Mouse (Mus musculus) ES-CJ7 (cell line): Measurements from ENCODE around the gene Fnip1.
"Not testable (repeated sequence)": the region's sequence is repeated elsewhere in the genome, so short reads cannot be mapped to it uniquely, and the experiment has no call there.

Experiments
- DNase-seq: peaks from one replicate; pipeline ENCODE4 v3.0.0; 2011; ENCODE audit warnings: low read depth, low spot score

The Fnip1 gene

GRCm38 (mm10) chr11:54437823-54438337 lies at the start of gene Fnip1:
Gene Fnip1, plus strand, starts transcription at chr11:54438199.
- peak; percentile 89 for DNase-seq

DNA sequence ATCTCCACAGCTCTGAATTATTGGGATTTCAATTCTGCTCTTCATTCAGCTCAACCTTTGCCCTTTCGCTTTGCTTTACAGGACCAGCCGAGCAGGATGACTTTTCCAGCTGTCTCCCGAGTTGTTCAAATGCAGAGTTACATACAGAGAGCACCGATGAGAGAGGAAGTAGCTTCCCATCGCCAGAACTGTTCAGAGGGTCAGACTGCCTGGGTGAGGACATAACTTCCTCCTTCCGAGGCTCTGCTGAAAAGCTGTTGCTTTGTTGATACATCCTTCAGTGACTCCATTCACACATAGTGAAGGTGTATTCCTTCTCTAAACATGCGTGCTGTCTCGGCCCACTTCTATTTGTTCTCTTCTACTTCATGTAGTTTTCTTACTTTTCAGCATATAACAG lies 47.6 kb upstream of the Fnip1 start:
- DNase-seq, result no peak

DNA sequence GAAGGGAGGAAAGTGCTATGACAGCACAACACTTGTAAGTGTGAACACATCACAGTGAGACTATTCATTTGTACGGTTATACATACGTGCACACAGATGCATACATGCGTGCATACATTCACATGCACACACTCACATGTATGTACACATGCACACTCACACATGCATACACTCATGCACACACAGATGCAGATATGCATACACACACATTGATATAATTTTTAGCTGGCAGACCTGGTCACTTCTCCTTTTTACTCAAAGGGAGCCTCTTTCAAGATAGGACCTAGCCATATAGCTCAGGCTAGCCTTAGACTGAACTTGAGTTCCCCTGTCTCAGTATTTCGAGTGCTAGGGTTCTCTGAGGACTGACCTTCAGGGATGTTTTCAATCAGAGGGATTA lies 46.7 kb upstream of the Fnip1 start:
- DNase-seq, result no peak

- DNase-seq, result no peak
Measured at GRCm38 (mm10) chr11:54396686-54397085, 41.3 kb upstream of the Fnip1 start.

DNA sequence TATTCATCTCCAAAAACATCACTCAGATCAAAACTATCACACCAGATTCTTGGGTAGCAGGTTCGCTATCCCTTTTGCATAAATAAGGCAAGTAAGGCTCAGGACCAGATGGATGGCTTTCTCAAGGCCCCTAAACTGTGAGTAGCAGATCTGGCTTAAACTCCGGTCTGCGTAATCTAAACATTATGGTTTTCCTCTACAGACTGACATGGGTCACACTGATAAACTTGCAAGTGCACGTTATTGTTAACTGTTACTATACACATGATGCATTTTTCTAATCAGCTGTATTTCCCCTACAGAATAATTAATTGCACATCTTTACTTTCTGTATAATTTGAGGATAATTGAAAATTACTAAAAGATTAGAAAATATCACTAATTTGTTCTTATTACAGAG lies 39.9 kb upstream of the Fnip1 start:
- DNase-seq, result no peak

- DNase-seq, result not testable (repeated sequence)
Measured at GRCm38 (mm10) chr11:54400803-54401202, 37.2 kb upstream of the Fnip1 start.

DNA sequence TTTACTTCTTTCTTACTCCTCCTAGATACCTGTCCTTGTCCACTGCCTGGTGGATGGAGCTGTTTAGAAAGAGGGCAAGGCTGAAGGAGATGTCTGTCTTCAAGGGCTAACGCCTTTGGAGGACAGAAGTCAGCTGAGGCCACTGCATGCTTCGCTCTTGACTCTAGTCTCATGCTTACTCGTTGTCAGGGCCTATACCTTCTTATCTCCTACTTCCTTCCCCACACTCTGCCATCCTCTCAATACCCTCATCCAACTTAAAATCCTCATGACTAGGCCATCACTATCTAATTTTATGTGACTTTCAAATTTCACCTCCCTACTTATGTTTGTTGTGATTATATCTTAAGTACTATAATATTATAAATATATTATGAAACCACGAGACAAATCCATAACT lies 33.1 kb upstream of the Fnip1 start:
- no peak for DNase-seq

DNA sequence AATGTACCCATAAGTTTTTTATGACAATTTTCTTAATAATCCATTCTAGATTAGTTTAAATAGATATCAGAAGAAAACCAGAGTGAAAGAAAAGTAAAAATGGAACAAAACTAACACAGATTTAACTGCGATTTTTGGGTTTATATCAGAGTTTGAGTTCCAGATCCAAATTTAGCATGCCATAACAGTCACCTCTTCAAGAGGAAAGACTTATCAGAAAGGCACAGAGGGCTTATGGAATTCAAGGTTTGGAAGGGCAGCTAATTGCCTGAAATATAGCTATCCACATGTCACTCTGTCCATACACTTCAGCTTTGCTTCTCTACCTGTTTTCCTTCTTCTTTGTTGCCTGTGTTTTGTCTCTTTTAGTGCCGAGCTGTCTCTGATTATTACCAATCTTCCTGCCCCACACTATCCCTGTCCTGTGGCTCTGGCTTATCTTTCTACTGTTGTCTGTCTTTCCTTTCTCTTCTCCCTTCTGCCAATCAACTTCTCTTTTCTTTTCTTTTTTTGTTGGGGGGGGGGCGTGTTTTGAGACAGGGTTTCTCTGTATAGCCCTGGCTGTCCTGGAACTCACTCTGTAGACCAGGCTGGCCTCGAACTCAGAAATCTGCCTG lies 31.0 kb upstream of the Fnip1 start:
- DNase-seq, result no peak

DNA sequence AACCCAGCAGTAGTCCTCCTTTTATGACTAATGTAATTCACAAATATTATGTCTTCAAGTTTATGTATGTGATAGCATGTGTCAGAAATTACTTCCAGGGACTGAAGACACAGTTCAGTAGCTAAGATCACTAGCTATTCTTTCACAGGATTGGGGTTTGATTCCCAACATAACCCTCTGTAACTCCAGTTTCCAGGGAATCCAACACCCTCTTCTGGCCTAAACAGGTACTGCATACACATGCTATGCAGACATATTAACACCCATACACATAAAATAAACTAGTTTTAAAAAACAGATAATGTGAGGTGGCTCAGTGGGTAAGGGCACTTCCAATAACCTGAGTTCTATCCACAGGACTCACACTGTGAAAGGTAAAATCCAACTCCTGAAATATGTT lies 27.4 kb upstream of the Fnip1 start:
- DNase-seq, result peak; percentile 38

DNA sequence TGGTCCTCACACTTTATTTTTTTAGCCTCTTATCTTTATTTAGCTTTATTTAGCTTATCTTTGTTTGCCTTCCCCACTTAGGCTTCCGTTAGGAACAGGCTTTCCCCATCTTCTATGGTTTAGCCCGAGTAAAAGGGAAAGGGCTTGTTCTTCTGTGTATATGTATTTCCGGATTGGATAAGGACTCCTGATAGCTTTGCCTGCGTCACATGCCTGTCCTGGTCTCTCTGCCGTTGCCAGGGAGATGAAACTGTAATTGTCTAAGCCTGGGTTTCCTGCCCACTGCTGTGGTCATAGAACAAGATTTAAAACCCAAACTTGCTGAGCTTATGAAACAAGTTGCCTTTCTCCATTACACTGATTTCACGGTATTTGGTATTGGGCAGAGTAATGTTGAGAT lies 25.0 kb upstream of the Fnip1 start:
- DNase-seq, result no peak

DNA sequence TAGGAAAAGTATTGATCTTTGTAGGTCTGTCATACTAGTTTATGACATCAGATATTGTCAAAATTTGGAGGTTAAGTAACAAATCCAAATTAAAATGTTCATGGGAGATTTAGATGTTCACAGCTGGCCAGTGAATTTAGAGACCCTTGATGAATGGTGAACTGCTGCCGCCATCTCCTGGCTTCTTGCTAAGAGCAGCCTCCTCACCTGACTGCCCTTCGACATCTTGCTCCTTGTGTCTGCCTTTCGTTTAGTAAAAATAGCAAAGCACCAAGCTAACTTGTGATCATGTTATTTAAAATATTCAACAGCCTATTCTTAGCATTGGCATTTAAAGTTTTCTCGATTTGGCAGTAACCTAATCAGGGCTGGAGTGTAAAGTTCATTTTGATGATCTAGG lies 15.0 kb upstream of the Fnip1 start:
- DNase-seq, result no peak

- no peak for DNase-seq
Measured at GRCm38 (mm10) chr11:54426267-54426666, 11.7 kb upstream of the Fnip1 start.

DNA sequence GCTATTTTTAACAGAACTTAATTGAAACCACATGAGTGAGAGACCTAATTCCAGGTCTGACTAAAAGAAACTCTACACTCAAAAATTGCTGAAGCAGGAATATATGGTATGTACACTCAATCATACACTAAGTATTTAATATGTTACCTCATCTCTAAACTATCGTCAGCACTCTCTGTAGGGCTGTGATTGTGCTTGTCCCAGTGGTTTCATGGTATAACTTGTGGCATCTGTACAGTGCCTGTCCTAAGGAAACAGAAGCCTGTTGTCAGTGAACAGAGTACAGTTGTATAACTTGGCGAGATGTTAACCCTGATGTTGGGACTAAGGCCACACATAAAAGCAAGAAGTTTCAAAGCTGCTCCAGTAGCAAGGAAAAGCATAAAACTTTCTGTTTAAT lies 10.9 kb upstream of the Fnip1 start:
- DNase-seq, result no peak

DNA sequence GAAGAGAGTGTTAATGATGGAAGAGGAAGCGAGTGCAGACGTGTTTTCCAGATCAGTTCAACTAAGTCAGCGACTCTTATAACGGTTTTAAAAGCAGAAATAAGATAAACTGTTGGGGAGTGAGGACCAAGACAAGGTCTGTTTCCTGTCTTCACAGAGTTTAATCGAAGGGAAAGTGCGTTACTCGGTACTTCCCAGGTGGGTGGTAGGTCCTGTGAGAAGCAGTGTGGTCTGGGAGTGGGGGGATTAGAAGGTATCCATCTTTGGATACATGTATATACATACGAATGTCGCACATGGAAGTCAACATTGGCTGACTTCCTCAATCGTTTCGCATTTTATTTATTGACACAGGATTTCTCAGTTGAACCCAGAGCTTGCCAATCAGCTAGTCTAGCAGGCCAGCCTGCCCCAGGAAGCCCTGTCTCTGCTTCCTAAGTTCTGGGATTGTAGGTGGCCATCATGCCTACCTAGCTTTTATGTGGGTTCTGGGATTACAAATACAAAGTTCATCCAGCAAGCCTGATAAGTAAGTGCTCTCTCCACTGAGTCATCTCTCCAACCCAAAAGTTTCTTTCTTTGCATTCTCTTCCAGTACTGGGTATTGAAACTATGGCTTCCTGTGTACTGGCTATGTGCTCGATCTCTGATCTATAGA lies 10.2 kb upstream of the Fnip1 start:
- no peak for DNase-seq

- no peak for DNase-seq
Measured at GRCm38 (mm10) chr11:54429224-54429623, 8.8 kb upstream of the Fnip1 start.

GRCm38 (mm10) chr11:54435797-54436196 lies 2.2 kb upstream of the Fnip1 start:
- DNase-seq, result no peak

DNA sequence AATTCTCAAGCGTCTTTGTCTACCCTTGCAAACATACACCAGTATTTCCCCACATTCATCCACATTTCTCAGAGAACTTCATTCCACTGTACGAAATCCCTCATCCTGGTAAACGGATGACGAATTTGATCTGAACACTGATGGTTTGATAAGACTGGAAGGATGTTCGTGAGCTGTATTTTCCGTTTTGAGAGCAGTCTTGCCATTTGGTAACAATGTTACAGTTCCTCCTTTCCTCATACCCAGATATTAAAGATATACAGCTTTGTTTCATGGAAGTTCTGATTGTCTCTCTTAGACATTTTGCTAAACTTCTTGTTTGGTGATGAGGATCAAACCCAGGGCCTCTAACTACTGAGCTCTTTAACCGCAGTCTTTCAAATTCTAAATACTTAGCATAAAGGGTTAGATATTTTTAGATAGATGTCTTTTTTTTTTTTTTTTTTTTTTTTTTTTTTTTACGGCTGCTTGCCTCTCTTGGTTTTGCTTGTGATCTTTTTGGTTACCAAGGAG lies 633 bp upstream of the Fnip1 start:
- DNase-seq, result no peak

DNA sequence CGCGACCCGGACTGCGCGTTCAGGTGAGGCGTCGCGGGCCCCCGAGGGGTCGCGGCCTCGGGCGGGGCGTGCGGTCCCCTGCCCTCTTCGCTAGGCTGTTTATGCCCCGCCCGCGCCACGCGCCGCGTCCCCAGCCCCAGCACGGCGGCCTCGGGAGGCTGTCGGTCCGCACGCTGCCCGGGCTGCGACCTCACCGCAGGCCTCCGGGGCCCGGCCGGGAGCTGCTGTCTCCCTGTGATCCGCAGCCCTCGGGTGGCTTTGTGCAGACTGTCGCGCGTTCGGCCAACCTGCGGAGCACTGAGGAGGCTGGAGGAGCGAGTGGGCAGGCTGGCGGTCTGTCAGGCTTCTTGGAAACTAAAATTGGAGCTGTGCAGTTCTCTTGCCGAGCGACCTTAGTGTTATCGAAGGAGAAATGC lies 375 bp downstream of the Fnip1 start:
- peak; percentile 40 for DNase-seq

DNA sequence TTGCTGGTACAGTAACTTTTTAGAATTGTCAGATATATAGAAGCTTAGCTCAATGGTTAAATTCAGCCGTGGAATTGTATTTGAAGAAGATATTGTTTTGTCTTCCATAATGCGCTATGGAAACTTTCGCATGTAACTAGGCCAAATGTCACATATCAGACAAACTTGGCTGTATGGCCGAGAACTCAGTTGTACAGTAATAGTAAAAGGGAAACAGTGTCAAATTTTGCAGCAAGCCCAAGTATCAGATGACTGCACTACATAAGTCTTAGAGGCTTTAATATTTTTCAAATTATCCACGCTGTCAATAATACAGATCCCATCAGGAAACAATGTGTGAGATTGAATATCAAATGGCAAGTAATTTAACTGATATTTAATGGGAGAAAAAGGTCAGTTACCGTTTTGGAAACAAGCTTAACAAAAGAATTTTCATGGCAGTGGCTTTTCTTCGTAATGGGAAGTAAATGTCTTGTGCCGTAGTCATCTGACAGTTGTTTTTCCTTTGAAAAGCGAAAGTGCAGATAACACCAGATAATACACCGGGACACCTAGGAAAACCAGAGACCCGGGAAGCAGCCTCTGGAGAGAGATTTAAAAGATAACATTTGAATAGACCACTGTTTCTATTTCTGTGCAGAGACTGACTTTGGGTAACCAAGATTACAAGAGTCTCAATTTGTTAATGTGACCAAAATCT lies 1.1 kb downstream of the Fnip1 start:
- no peak for DNase-seq

DNA sequence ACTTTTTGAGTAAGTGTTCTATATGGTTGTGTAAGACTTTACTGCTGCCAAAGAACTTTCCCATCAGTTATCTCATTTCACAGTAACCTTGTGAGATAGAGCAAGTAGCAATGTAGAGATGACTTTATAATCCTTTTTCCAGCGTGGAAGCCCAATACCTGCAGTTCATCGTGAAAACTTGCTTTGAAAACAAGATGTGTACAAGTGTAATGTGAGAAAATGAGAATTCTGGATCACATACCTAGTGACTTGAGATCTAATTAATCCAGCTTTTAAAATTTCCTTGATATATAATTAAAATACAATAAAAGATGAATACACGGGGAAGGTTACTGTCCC lies 1.7 kb downstream of the Fnip1 start:
- no peak for DNase-seq

GRCm38 (mm10) chr11:54450757-54451156 lies 12.8 kb downstream of the Fnip1 start:
- not testable (repeated sequence) for DNase-seq

GRCm38 (mm10) chr11:54454516-54454915 lies 16.5 kb downstream of the Fnip1 start:
- no peak for DNase-seq

GRCm38 (mm10) chr11:54456875-54457274 lies 18.9 kb downstream of the Fnip1 start:
- no peak for DNase-seq
